Mouse (Mus musculus): ENCODE measurements around the gene Babam1.

GRCm38 (mm10) chr8:71408231-71408630 is 11.6 kb downstream of the Babam1 start:
- no peak for TF ChIP-seq CTCF (IDR thresholded peaks at IDR 0.05; ENCODE audit: borderline replicate concordance, insufficient read depth, low read depth, low read length)
- TF ChIP-seq POLR2A (IDR thresholded peaks at IDR 0.05; ENCODE audit: borderline replicate concordance, insufficient read depth, low read length), result no peak

Data from cerebellum, adult 2 months (tissue).